Mouse (Mus musculus): ENCODE results near the gene F2. TPM values are rescaled to one million over a fixed set of nuclear protein-coding genes. Genes with fewer than 3 reads are reported as not detected.

Gene F2
- polyA plus RNA-seq, 1 experiment, result 0.10 TPM

GRCm38 (mm10) chr2:91650360-91650995, 14.3 kb upstream of the F2 start:
- no peak for TF ChIP-seq POLR2A (IDR thresholded peaks at IDR 0.05; ENCODE audit: extremely low read depth, insufficient read depth, low read length)
- TF ChIP-seq CTCF (IDR thresholded peaks at IDR 0.05; ENCODE audit: extremely low read depth, insufficient read depth, low read length), result no peak
- peaks cover 10% of the 10 kb centered on the region for H3K4me1 ChIP-seq (ENCODE audit: control insufficient read depth, insufficient read depth, low read length)
- 0 out of 2 replicates have a peak overlapping the region, but pooled peaks have one; percentile 12 for H3K27ac ChIP-seq (ENCODE audit: insufficient read depth, low read length)
- peak overlapping the region; percentile 93 for H3K4me3 ChIP-seq (ENCODE audit: insufficient read depth, low read length)

- peak within 1 kb of the TSS; percentile 93 for H3K4me3 ChIP-seq (ENCODE audit: insufficient read depth, low read length)
Measured at GRCm38 (mm10) chr2:91649553-91650359, 13.5 kb upstream of the F2 start, which contains the start of the genes Zfp408 and Arhgap1. Gene Zfp408, minus strand, starts transcription at chr2:91649791. Gene Arhgap1, plus strand, starts transcription at chr2:91649860.

GRCm38 (mm10) chr2:91649152-91649551, 12.9 kb upstream of the F2 start:
- TF ChIP-seq POLR2A (IDR thresholded peaks at IDR 0.05; ENCODE audit: extremely low read depth, insufficient read depth, low read length) (no peak), CTCF (IDR thresholded peaks at IDR 0.05; ENCODE audit: extremely low read depth, insufficient read depth, low read length) (no peak)
- Histone ChIP-seq H3K27ac (ENCODE audit: insufficient read depth, low read length) (peak overlapping the region; percentile 93; the same call in 1 of the 2 replicates), H3K4me1 (ENCODE audit: control insufficient read depth, insufficient read depth, low read length) (peaks cover 10% of the 10 kb centered on the region), H3K4me3 (ENCODE audit: insufficient read depth, low read length) (peak overlapping the region; percentile 93)

More at GRCm38 (mm10) chr2:91649553-91650359, 13.5 kb upstream of the F2 start, which contains the start of the genes Zfp408 and Arhgap1:
- peak within 1 kb of the TSS; percentile 93 for H3K27ac ChIP-seq (ENCODE audit: insufficient read depth, low read length)
- H3K4me1 ChIP-seq (ENCODE audit: control insufficient read depth, insufficient read depth, low read length), result peaks cover 10% of the 10 kb centered on the region
- TF ChIP-seq CTCF (IDR thresholded peaks at IDR 0.05; ENCODE audit: extremely low read depth, insufficient read depth, low read length) (no peak), POLR2A (IDR thresholded peaks at IDR 0.05; ENCODE audit: extremely low read depth, insufficient read depth, low read length) (peak; percentile 61)

- TF ChIP-seq CTCF (IDR thresholded peaks at IDR 0.05; ENCODE audit: extremely low read depth, insufficient read depth, low read length) (peak; percentile 64), POLR2A (IDR thresholded peaks at IDR 0.05; ENCODE audit: extremely low read depth, insufficient read depth, low read length) (no peak)
- peaks cover 1% of the 10 kb centered on the region; the same call in 1 of the 2 replicates for H3K4me1 ChIP-seq (ENCODE audit: control insufficient read depth, insufficient read depth, low read length)
- H3K27ac ChIP-seq (ENCODE audit: insufficient read depth, low read length), result no peak overlapping the region
- no peak overlapping the region for H3K4me3 ChIP-seq (ENCODE audit: insufficient read depth, low read length)
Measured at GRCm38 (mm10) chr2:91646733-91647132, 10.5 kb upstream of the F2 start.

GRCm38 (mm10) chr2:91645811-91646210, 9.6 kb upstream of the F2 start:
- H3K4me1 ChIP-seq (ENCODE audit: control insufficient read depth, insufficient read depth, low read length), result peaks cover 1% of the 10 kb centered on the region; the same call in 1 of the 2 replicates
- H3K27ac ChIP-seq (ENCODE audit: insufficient read depth, low read length), result no peak overlapping the region
- TF ChIP-seq CTCF (IDR thresholded peaks at IDR 0.05; ENCODE audit: extremely low read depth, insufficient read depth, low read length) (no peak), POLR2A (IDR thresholded peaks at IDR 0.05; ENCODE audit: extremely low read depth, insufficient read depth, low read length) (no peak)
- H3K4me3 ChIP-seq (ENCODE audit: insufficient read depth, low read length), result no peak overlapping the region

GRCm38 (mm10) chr2:91645354-91645753, 9.1 kb upstream of the F2 start:
- TF ChIP-seq CTCF (IDR thresholded peaks at IDR 0.05; ENCODE audit: extremely low read depth, insufficient read depth, low read length) (no peak), POLR2A (IDR thresholded peaks at IDR 0.05; ENCODE audit: extremely low read depth, insufficient read depth, low read length) (no peak)
- H3K4me1 ChIP-seq (ENCODE audit: control insufficient read depth, insufficient read depth, low read length), result peaks cover 1% of the 10 kb centered on the region; the same call in 1 of the 2 replicates

GRCm38 (mm10) chr2:91644021-91644420, 7.8 kb upstream of the F2 start:
- TF ChIP-seq CTCF (IDR thresholded peaks at IDR 0.05; ENCODE audit: extremely low read depth, insufficient read depth, low read length) (no peak), POLR2A (IDR thresholded peaks at IDR 0.05; ENCODE audit: extremely low read depth, insufficient read depth, low read length) (0 out of 2 replicates have a peak, but pooled peaks have one; percentile 3)
- Histone ChIP-seq H3K27ac (ENCODE audit: insufficient read depth, low read length) (no peak overlapping the region), H3K4me1 (ENCODE audit: control insufficient read depth, insufficient read depth, low read length) (peaks cover 1% of the 10 kb centered on the region; the same call in 1 of the 2 replicates), H3K4me3 (ENCODE audit: insufficient read depth, low read length) (no peak overlapping the region)

More at GRCm38 (mm10) chr2:91645354-91645753, 9.1 kb upstream of the F2 start:
- Histone ChIP-seq H3K4me3 (ENCODE audit: insufficient read depth, low read length) (no peak overlapping the region), H3K27ac (ENCODE audit: insufficient read depth, low read length) (no peak overlapping the region)

GRCm38 (mm10) chr2:91642825-91643415, 6.7 kb upstream of the F2 start:
- no peak for TF ChIP-seq POLR2A (IDR thresholded peaks at IDR 0.05; ENCODE audit: extremely low read depth, insufficient read depth, low read length)
- no peak for TF ChIP-seq CTCF (IDR thresholded peaks at IDR 0.05; ENCODE audit: extremely low read depth, insufficient read depth, low read length)
- Histone ChIP-seq H3K4me1 (ENCODE audit: control insufficient read depth, insufficient read depth, low read length) (peaks cover 1% of the 10 kb centered on the region; the same call in 1 of the 2 replicates), H3K4me3 (ENCODE audit: insufficient read depth, low read length) (no peak overlapping the region), H3K27ac (ENCODE audit: insufficient read depth, low read length) (no peak overlapping the region)

- H3K4me1 ChIP-seq (ENCODE audit: control insufficient read depth, insufficient read depth, low read length), result peaks cover 6% of the 10 kb centered on the region; the same call in 1 of the 2 replicates
- TF ChIP-seq POLR2A (IDR thresholded peaks at IDR 0.05; ENCODE audit: extremely low read depth, insufficient read depth, low read length) (no peak), CTCF (IDR thresholded peaks at IDR 0.05; ENCODE audit: extremely low read depth, insufficient read depth, low read length) (no peak)
- H3K4me3 ChIP-seq (ENCODE audit: insufficient read depth, low read length), result no peak overlapping the region
- no peak overlapping the region for H3K27ac ChIP-seq (ENCODE audit: insufficient read depth, low read length)
Measured at GRCm38 (mm10) chr2:91638931-91639330, 2.7 kb upstream of the F2 start.

Data from cortical plate, adult 2 months (tissue).